Mouse (Mus musculus): Measurements from ENCODE around the gene Map3k1.

- TF ChIP-seq POLR2A (IDR thresholded peaks at IDR 0.05; ENCODE audit: borderline replicate concordance, extremely low read depth, insufficient read depth, insufficient read length, poor library complexity, severe bottlenecking) = no peak
- no peak for TF ChIP-seq CTCF (IDR thresholded peaks at IDR 0.05; ENCODE audit: borderline replicate concordance, extremely low read depth, insufficient read depth, insufficient read length)
Measured at GRCm38 (mm10) chr13:111856786-111857455, 48.1 kb upstream of the Map3k1 start.
